Mouse (Mus musculus) hindbrain, embryonic 11.5 days (tissue): ENCODE data around the gene Slc35g3. TPM values are rescaled to one million over a fixed set of nuclear protein-coding genes. Genes with fewer than 3 reads are reported as not detected.

Experiments
- ATAC-seq: fragments of 200-750 bp; cut with Nextera tagmentation; 2 replicates; pipeline ENCODE4 v1.8.0; 2017; ENCODE audit warnings: mild to moderate bottlenecking, moderate TSS enrichment, moderate library complexity; ENCODE audit not compliant: low FRiP score
- DNase-seq: peaks from one replicate; pipeline ENCODE4 v3.0.0-alpha.2; 2015; ENCODE audit warnings: low spot score
- H3K27ac ChIP-seq: fragments of 300-500 bp; sonication (generic); 2 replicates; pipeline ENCODE4 v1.5.1; 2014; ENCODE audit warnings: mild to moderate bottlenecking, low read depth, low read length
- H3K27me3 ChIP-seq: fragments of 300-500 bp; sonication (generic); 2 replicates; pipeline ENCODE4 v1.6.1; 2014; ENCODE audit warnings: mild to moderate bottlenecking, low read length, moderate library complexity, mixed read lengths; ENCODE audit not compliant: control insufficient read depth, insufficient read depth
- H3K36me3 ChIP-seq: fragments of 300-500 bp; sonication (generic); 2 replicates; pipeline ENCODE4 v1.6.1; 2014; ENCODE audit warnings: mild to moderate bottlenecking, low read length, moderate library complexity, mixed read lengths; ENCODE audit not compliant: control insufficient read depth, insufficient read depth
- H3K4me1 ChIP-seq: fragments of 300-500 bp; sonication (generic); replicated peaks from 2 replicates; pipeline ENCODE4 v1.6.1; 2014; ENCODE audit warnings: low read length, mixed read lengths; ENCODE audit not compliant: control insufficient read depth, insufficient read depth
- H3K4me2 ChIP-seq: fragments of 300-500 bp; sonication (generic); replicated peaks from 2 replicates; pipeline ENCODE4 v1.6.1; 2014; ENCODE audit warnings: mild to moderate bottlenecking, low read depth, low read length
- H3K4me3 ChIP-seq: fragments of 300-500 bp; sonication (generic); 2 replicates; pipeline ENCODE4 v1.5.1; 2014; ENCODE audit warnings: low read depth, low read length
- H3K9ac ChIP-seq: fragments of 300-500 bp; sonication (generic); 2 replicates; pipeline ENCODE4 v1.6.1; 2014; ENCODE audit warnings: low read depth, low read length
- H3K9me3 ChIP-seq: fragments of 300-500 bp; sonication (generic); 2 replicates; pipeline ENCODE4 v1.6.1; 2016; ENCODE audit warnings: low read length; ENCODE audit not compliant: control insufficient read depth
- WGBS: fragments of 180-500 bp; shearing (Covaris S2); extraction: QIAGEN DNeasy Blood & Tissue Kit; methylation state at CpG from one replicate; pipeline ENCODE4 v1.1.7; 2014; 5-methylcytosine and 5-hydroxymethylcytosine counted together
- polyA plus RNA-seq: library from polyadenylated mRNA; unstranded; fragments of >200 nt; fragmentation: Nextera tagmentation; extraction: Ambion mirVana; gene quantifications from 2 replicates; pipeline ENCODE4 v1.2.1, GENCODE M21; 2014

Slc35g3 gene
- polyA plus RNA-seq, 1 experiment from 2014 or later, result 0.57 TPM

DNA sequence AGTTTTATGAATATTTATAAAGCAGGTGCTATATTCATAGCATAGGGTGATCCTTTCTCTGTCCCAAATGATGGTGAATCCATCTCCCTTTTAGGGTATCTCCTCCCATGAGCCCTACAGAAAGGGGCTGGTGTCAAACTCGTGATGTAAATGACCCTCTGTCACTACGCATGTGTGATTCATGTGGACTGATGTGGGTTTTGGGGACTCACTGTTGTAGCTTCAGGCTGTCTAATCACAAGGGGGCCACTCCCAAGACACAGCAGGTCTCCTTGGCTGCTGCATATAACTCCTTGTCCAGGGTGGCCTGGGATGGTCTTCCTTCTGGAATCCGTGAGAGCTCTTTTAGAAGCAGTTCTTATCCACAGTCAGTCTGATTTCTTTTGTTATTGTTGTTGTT, 51.3 kb downstream of the Slc35g3 start:
- ATAC-seq (no peak), DNase-seq (no peak)
- Histone ChIP-seq H3K4me2 (no peak overlapping the region), H3K9me3 (no peaks in the 10 kb centered on the region), H3K27ac (no peak overlapping the region), H3K27me3 (no peaks in the 10 kb centered on the region), H3K9ac (no peak overlapping the region), H3K36me3 (no peaks in the 10 kb centered on the region), H3K4me1 (no peaks in the 10 kb centered on the region), H3K4me3 (no peak overlapping the region)
- WGBS, result 70% methylated on average over 3 of the region's 3 CpGs

Other genes starting within 250 kb of the Slc35g3 start
- gene Dnah2, start 212.9 kb downstream of the Slc35g3 start, polyA plus RNA-seq, result 0.68 and 1.6 TPM in 2 replicates
- gene Efnb3, start 201.8 kb downstream of the Slc35g3 start, polyA plus RNA-seq, result 12.2 and 15.5 TPM in 2 replicates
- 36.6 and 37.8 TPM in 2 replicates for gene Wrap53, start 181.7 kb downstream of the Slc35g3 start, polyA plus RNA-seq
- gene Trp53, start 181.6 kb downstream of the Slc35g3 start, polyA plus RNA-seq, result 156 and 159 TPM in 2 replicates
- 11.7 and 13.1 TPM in 2 replicates for gene Atp1b2, start 156.0 kb downstream of the Slc35g3 start, polyA plus RNA-seq
- gene Shbg, start 144.1 kb downstream of the Slc35g3 start, polyA plus RNA-seq, result 0.17 TPM in 1 of 2 replicates, not detected in the other
- 15.0 and 20.6 TPM in 2 replicates for gene Sat2, start 139.9 kb downstream of the Slc35g3 start, polyA plus RNA-seq
- 30.1 and 31.3 TPM in 2 replicates for gene Fxr2, start 129.0 kb downstream of the Slc35g3 start, polyA plus RNA-seq
- not detected in 2 replicates for gene Sox15, start 106.7 kb downstream of the Slc35g3 start, polyA plus RNA-seq
- 28.0 and 45.3 TPM in 2 replicates for gene Mpdu1, start 99.3 kb downstream of the Slc35g3 start, polyA plus RNA-seq
- 8.2 and 8.7 TPM in 2 replicates for gene Cd68, start 95.8 kb downstream of the Slc35g3 start, polyA plus RNA-seq
- gene Eif4a1, start 89.5 kb downstream of the Slc35g3 start, polyA plus RNA-seq, result 891 and 905 TPM in 2 replicates
- 85.8 and 101 TPM in 2 replicates for gene Senp3, start 79.9 kb downstream of the Slc35g3 start, polyA plus RNA-seq
- not detected in 2 replicates for gene Tnfsf13, start 76.2 kb downstream of the Slc35g3 start, polyA plus RNA-seq
- 2.2 and 4.0 TPM in 2 replicates for gene Tnfsf12, start 66.1 kb downstream of the Slc35g3 start, polyA plus RNA-seq
- gene Tnfsfm13, start 65.9 kb downstream of the Slc35g3 start, polyA plus RNA-seq, result 0.61 and 1.1 TPM in 2 replicates
- 46.5 and 50.1 TPM in 2 replicates for gene Polr2a, start 3.3 kb downstream of the Slc35g3 start, polyA plus RNA-seq
- gene Zbtb4, start 3.9 kb upstream of the Slc35g3 start, polyA plus RNA-seq, result 1.3 and 1.7 TPM in 2 replicates
- 1.2 and 1.5 TPM in 2 replicates for gene Chrnb1, start 34.0 kb upstream of the Slc35g3 start, polyA plus RNA-seq
- gene Fgf11, start 39.9 kb upstream of the Slc35g3 start, polyA plus RNA-seq, result 2.2 and 2.8 TPM in 2 replicates
- 0.83 and 0.93 TPM in 2 replicates for gene Tmem102, start 43.7 kb upstream of the Slc35g3 start, polyA plus RNA-seq
- gene Gm39566, start 53.3 kb upstream of the Slc35g3 start, polyA plus RNA-seq, result not detected in 2 replicates
- not detected in 2 replicates for gene Spem2, start 56.5 kb upstream of the Slc35g3 start, polyA plus RNA-seq
- 0.17 and 0.38 TPM in 2 replicates for gene Spem1, start 60.2 kb upstream of the Slc35g3 start, polyA plus RNA-seq
- gene Nlgn2, start 75.8 kb upstream of the Slc35g3 start, polyA plus RNA-seq, result 11.5 and 16.1 TPM in 2 replicates
- gene Tmem256, start 76.5 kb upstream of the Slc35g3 start, polyA plus RNA-seq, result 268 and 276 TPM in 2 replicates
- gene Plscr3, start 84.4 kb upstream of the Slc35g3 start, polyA plus RNA-seq, result 62.2 and 62.6 TPM in 2 replicates
- gene Tnk1, start 96.8 kb upstream of the Slc35g3 start, polyA plus RNA-seq, result 0.52 TPM in 1 of 2 replicates, not detected in the other
- not detected in 2 replicates for gene Tmem95, start 116.0 kb upstream of the Slc35g3 start, polyA plus RNA-seq
- gene Kctd11, start 119.4 kb upstream of the Slc35g3 start, polyA plus RNA-seq, result 2.3 and 2.4 TPM in 2 replicates
- 0.45 and 1.4 TPM in 2 replicates for gene Acap1, start 133.6 kb upstream of the Slc35g3 start, polyA plus RNA-seq
- 14.5 and 14.7 TPM in 2 replicates for gene 2810408A11Rik, start 139.0 kb upstream of the Slc35g3 start, polyA plus RNA-seq
- gene Neurl4, start 139.1 kb upstream of the Slc35g3 start, polyA plus RNA-seq, result 15.0 and 20.6 TPM in 2 replicates
- gene Gps2, start 151.9 kb upstream of the Slc35g3 start, polyA plus RNA-seq, result 84.3 and 89.0 TPM in 2 replicates
- 1,842 and 1,860 TPM in 2 replicates for gene Eif5a, start 160.0 kb upstream of the Slc35g3 start, polyA plus RNA-seq
- 3.1 and 4.8 TPM in 2 replicates for gene Ybx2, start 173.8 kb upstream of the Slc35g3 start, polyA plus RNA-seq
- gene Slc2a4, start 186.2 kb upstream of the Slc35g3 start, polyA plus RNA-seq, result 7.9 and 9.6 TPM in 2 replicates
- 8.2 and 8.4 TPM in 2 replicates for gene Cldn7, start 202.8 kb upstream of the Slc35g3 start, polyA plus RNA-seq
- 23.8 and 26.8 TPM in 2 replicates for gene Ctdnep1, start 219.2 kb upstream of the Slc35g3 start, polyA plus RNA-seq
- 154 and 163 TPM in 2 replicates for gene Elp5, start 220.5 kb upstream of the Slc35g3 start, polyA plus RNA-seq
- 621 and 643 TPM in 2 replicates for gene Gabarap, start 229.2 kb upstream of the Slc35g3 start, polyA plus RNA-seq
- 56.7 and 57.5 TPM in 2 replicates for gene Phf23, start 233.8 kb upstream of the Slc35g3 start, polyA plus RNA-seq
- gene Dvl2, start 238.6 kb upstream of the Slc35g3 start, polyA plus RNA-seq, result 24.6 and 27.2 TPM in 2 replicates